Mouse (Mus musculus) kidney, embryonic 14.5 days (tissue): ENCODE measurements at regions not wholly inside any gene's neighbourhood (a gene's known extent, or its start where the extent isn't known, plus 50 kb on each side); places are given as distances from the start of the nearest gene placed in this dataset.

ENCODE experiments used
- ATAC-seq: fragments of 200-750 bp; cut with Nextera tagmentation; 2 replicates; pipeline ENCODE4 v1.8.0; 2017; ENCODE audit warnings: moderate number of reproducible peaks, mild to moderate bottlenecking, moderate TSS enrichment, moderate library complexity; ENCODE audit not compliant: low FRiP score, low TSS enrichment
- H3K27ac ChIP-seq: fragments of 300-500 bp; sonication (generic); 2 replicates; pipeline ENCODE4 v1.5.1; 2014; ENCODE audit warnings: low read depth, mild to moderate bottlenecking, low read length, moderate library complexity, mixed read lengths
- H3K27me3 ChIP-seq: fragments of 300-500 bp; sonication (generic); 2 replicates; pipeline ENCODE4 v1.6.1; 2014; ENCODE audit warnings: mild to moderate bottlenecking, low read length; ENCODE audit not compliant: control insufficient read depth, insufficient read depth
- H3K36me3 ChIP-seq: fragments of 300-500 bp; sonication (generic); 2 replicates; pipeline ENCODE4 v1.6.1; 2014; ENCODE audit warnings: low read length, mixed read lengths; ENCODE audit not compliant: control insufficient read depth, insufficient read depth
- H3K4me1 ChIP-seq: fragments of 300-500 bp; sonication (generic); 2 replicates; pipeline ENCODE4 v1.6.1; 2014; ENCODE audit warnings: low read length, mixed read lengths; ENCODE audit not compliant: control insufficient read depth, insufficient read depth
- H3K4me2 ChIP-seq: fragments of 300-500 bp; sonication (generic); replicated peaks from 2 replicates; pipeline ENCODE4 v1.6.1; 2014; ENCODE audit warnings: low read depth, mild to moderate bottlenecking, low read length
- H3K4me3 ChIP-seq: fragments of 300-500 bp; sonication (generic); 2 replicates; pipeline ENCODE4 v1.5.1; 2014; ENCODE audit warnings: mild to moderate bottlenecking, low read length
- H3K9ac ChIP-seq: fragments of 300-500 bp; sonication (generic); 2 replicates; pipeline ENCODE4 v1.6.1; 2014; ENCODE audit warnings: low read depth, mild to moderate bottlenecking, low read length, moderate library complexity
- H3K9me3 ChIP-seq: fragments of 300-500 bp; sonication (generic); 2 replicates; pipeline ENCODE4 v1.6.1; 2016; ENCODE audit warnings: low read length; ENCODE audit not compliant: control insufficient read depth
- WGBS: fragments of 180-500 bp; shearing (Covaris S2); extraction: QIAGEN DNeasy Blood & Tissue Kit; methylation state at CpG from one replicate; pipeline ENCODE4 v1.1.7; 2014; 5-methylcytosine and 5-hydroxymethylcytosine counted together

- no peak for ATAC-seq
- no peaks in the 10 kb centered on the region for H3K9me3 ChIP-seq
- no peaks in the 10 kb centered on the region for H3K36me3 ChIP-seq
- no peaks in the 10 kb centered on the region for H3K4me1 ChIP-seq
- no peak overlapping the region for H3K9ac ChIP-seq
- H3K4me2 ChIP-seq: no peak overlapping the region
- WGBS: 68% methylated on average over 3 of the region's 3 CpGs
- H3K27me3 ChIP-seq: no peaks in the 10 kb centered on the region
- no peak overlapping the region for H3K27ac ChIP-seq
- no peak overlapping the region for H3K4me3 ChIP-seq
Observed at GRCm38 (mm10) chr2:8452566-8453243, 943.3 kb upstream of the Celf2 start.

GRCm38 (mm10) chr2:8441230-8441629, 931.9 kb upstream of the Celf2 start:
- Histone ChIP-seq H3K9me3 (no peaks in the 10 kb centered on the region), H3K4me3 (no peak overlapping the region), H3K36me3 (no peaks in the 10 kb centered on the region), H3K27ac (no peak overlapping the region), H3K9ac (no peak overlapping the region), H3K4me2 (no peak overlapping the region), H3K27me3 (no peaks in the 10 kb centered on the region), H3K4me1 (no peaks in the 10 kb centered on the region)
- 85% methylated on average over 1 of the region's 1 CpGs for WGBS
- ATAC-seq: no peak

GRCm38 (mm10) chr2:8429652-8430343, 920.4 kb upstream of the Celf2 start:
- 83% methylated on average over 5 of the region's 5 CpGs for WGBS
- H3K4me1 ChIP-seq: no peaks in the 10 kb centered on the region
- no peak for ATAC-seq
- no peak overlapping the region for H3K27ac ChIP-seq
- no peaks in the 10 kb centered on the region for H3K36me3 ChIP-seq
- no peaks in the 10 kb centered on the region for H3K9me3 ChIP-seq
- no peak overlapping the region for H3K4me2 ChIP-seq
- H3K4me3 ChIP-seq: no peak overlapping the region
- no peaks in the 10 kb centered on the region for H3K27me3 ChIP-seq
- no peak overlapping the region for H3K9ac ChIP-seq

- Histone ChIP-seq H3K9ac (no peak overlapping the region), H3K27me3 (no peaks in the 10 kb centered on the region), H3K27ac (no peak overlapping the region), H3K4me3 (no peak overlapping the region), H3K9me3 (no peaks in the 10 kb centered on the region), H3K36me3 (no peaks in the 10 kb centered on the region), H3K4me2 (no peak overlapping the region), H3K4me1 (no peaks in the 10 kb centered on the region)
- ATAC-seq: no peak
- 56% methylated on average over 2 of the region's 2 CpGs for WGBS
Observed at GRCm38 (mm10) chr2:8428145-8428544, 918.8 kb upstream of the Celf2 start.

- H3K36me3 ChIP-seq: no peaks in the 10 kb centered on the region
- no peak overlapping the region for H3K4me3 ChIP-seq
- H3K9me3 ChIP-seq: no peaks in the 10 kb centered on the region
- H3K9ac ChIP-seq: no peak overlapping the region
- H3K27ac ChIP-seq: no peak overlapping the region
- H3K4me1 ChIP-seq: no peaks in the 10 kb centered on the region
- ATAC-seq: no peak
- no peaks in the 10 kb centered on the region for H3K27me3 ChIP-seq
- H3K4me2 ChIP-seq: no peak overlapping the region
- WGBS: 56% methylated on average over 1 of the region's 1 CpGs
Observed at GRCm38 (mm10) chr2:8427720-8428119, 918.4 kb upstream of the Celf2 start.

- Histone ChIP-seq H3K4me3 (no peak overlapping the region), H3K9ac (no peak overlapping the region), H3K36me3 (no peaks in the 10 kb centered on the region), H3K4me1 (no peaks in the 10 kb centered on the region), H3K4me2 (no peak overlapping the region), H3K27ac (no peak overlapping the region), H3K9me3 (no peaks in the 10 kb centered on the region), H3K27me3 (no peaks in the 10 kb centered on the region)
- no peak for ATAC-seq
- 47% methylated on average over 3 of the region's 3 CpGs for WGBS
Observed at GRCm38 (mm10) chr2:8415917-8416316, 906.6 kb upstream of the Celf2 start.

- Histone ChIP-seq H3K4me1 (no peaks in the 10 kb centered on the region), H3K27ac (no peak overlapping the region), H3K4me3 (no peak overlapping the region), H3K4me2 (no peak overlapping the region), H3K9ac (no peak overlapping the region), H3K27me3 (no peaks in the 10 kb centered on the region), H3K36me3 (no peaks in the 10 kb centered on the region), H3K9me3 (no peaks in the 10 kb centered on the region)
- 92% methylated on average over 4 of the region's 4 CpGs for WGBS
- ATAC-seq: no peak
Observed at GRCm38 (mm10) chr2:8394128-8394527, 884.8 kb upstream of the Celf2 start.

GRCm38 (mm10) chr2:8389530-8389929, 880.2 kb upstream of the Celf2 start:
- Histone ChIP-seq H3K27ac (no peak overlapping the region), H3K27me3 (no peaks in the 10 kb centered on the region), H3K9me3 (no peaks in the 10 kb centered on the region), H3K4me3 (no peak overlapping the region), H3K9ac (no peak overlapping the region), H3K36me3 (no peaks in the 10 kb centered on the region), H3K4me2 (no peak overlapping the region), H3K4me1 (no peaks in the 10 kb centered on the region)
- 47% methylated on average over 2 of the region's 2 CpGs for WGBS
- no peak for ATAC-seq

GRCm38 (mm10) chr2:8380246-8380645, 870.9 kb upstream of the Celf2 start:
- Histone ChIP-seq H3K9ac (no peak overlapping the region), H3K4me3 (no peak overlapping the region), H3K9me3 (no peaks in the 10 kb centered on the region), H3K4me2 (no peak overlapping the region), H3K36me3 (no peaks in the 10 kb centered on the region), H3K27me3 (no peaks in the 10 kb centered on the region), H3K4me1 (no peaks in the 10 kb centered on the region), H3K27ac (no peak overlapping the region)
- WGBS: 21% methylated on average over 1 of the region's 1 CpGs
- ATAC-seq: 0 out of 2 replicates have a peak, but pooled peaks have one; percentile 73
